Mouse (Mus musculus) CH12F3 (cell line): Measurements from ENCODE around the gene Smoc1.

Experiments used
- in situ Hi-C: fragments of 300-500 bp; cut with MboI; formaldehyde crosslinking; loops from 2 replicates; pipeline ENCODE4 v1.14.3; 2020; ENCODE audit warnings: low sequenced_read_pairs

Smoc1 gene

DNA sequence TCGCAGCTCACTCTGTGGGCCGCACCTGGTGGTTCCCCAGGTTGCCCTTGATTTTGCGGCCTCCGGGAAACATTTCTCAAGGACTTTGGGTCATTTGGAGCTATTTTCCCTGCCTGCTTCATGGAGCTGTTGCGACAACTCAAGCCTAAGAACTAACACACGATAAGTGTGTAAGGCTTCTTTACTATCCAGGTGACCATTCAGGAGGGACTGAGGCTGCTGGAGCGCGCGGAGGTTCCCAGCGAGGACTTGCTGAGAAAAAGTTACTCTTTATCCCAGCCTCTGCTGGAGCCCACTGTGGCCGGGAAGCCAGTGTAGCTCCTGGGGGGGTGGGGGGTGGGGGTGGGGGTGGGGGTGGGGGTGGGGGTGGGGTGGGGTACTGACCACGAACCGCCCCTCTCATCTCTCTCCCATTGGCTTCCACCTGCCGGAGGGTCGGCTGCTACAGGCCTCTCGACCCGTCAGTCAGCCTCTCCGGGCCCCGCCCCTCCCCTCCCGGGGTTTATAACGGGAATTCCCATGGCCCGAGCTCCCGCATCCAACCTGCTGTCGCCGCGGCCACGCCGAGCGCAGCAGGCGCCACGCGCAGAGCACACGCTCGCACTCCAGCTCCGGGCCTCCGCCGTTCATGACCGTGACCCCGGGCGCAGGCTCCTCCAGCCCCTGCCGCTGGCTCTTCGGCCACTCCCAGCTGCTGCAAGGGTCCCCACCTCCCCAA lies at the start of gene Smoc1:
Gene Smoc1, plus strand, starts transcription at position 532 of the 718 bp plus-strand sequence.
- in situ Hi-C loops, result no loop called here

DNA sequence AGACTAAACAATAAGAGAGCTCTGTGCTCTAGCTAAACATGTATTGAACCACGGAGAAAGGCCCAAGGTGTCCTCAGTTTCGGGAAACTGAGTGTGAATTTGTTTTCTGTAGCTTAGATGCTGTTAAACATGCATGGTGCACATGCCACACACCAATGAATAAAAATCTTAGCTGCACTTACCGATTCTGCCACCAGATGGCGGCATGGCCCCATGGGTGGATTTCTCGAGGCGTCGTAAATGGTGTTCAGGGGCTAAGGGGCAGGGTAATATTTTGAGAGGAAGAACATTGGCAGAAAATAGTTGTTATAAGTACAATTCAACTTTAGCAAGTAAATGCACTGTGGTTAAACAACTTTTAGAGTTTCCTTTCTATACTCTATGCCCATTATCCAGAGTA lies 44.3 kb upstream of the Smoc1 start:
- in situ Hi-C loops, result loop anchor here (5.0 to 25.0 kb wide), 3 partner anchors 200 to 805 kb away; partner anchors contain the start of gene Map3k9

DNA sequence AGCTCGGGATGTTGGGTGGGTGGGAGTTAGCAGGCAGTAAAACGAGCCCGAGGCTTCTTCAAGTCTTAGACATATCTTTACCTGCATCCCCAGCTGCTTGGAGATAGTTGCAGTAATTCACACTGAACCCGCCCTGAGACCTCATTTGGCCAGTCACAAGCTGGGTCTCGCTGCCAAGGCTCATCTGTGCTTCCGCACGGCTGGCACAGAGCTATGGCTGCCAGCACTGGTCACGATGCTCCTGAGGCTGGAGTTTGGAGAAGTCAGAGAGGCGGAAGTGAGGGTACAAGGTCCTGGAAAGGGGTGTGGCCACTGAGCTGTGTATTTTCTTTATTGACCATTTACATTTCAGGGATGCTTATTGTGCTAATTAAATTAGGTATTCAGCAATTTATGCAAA lies 42.9 kb upstream of the Smoc1 start:
- in situ Hi-C loops, result loop anchor here (5.0 to 25.0 kb wide), 3 partner anchors 199 to 804 kb away; partner anchors contain the start of gene Map3k9

DNA sequence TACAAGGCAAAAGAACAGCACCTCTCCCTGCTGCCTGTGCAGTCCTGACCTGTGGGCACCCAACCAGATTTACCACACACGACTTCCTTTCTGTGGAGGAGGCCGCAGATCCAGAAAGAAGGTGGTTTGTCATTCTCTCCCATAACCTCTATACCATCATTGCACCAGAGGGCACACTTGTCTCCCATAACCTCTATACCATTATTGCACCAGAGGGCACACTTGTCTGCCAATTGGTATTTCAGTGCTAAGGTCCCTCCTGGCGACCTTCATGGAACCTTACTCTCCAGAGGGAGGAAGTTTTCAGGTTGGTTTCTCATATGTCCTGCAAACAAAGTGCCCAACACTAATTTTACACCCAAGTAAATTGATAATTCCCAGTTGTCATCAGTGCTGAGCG lies 40.0 kb upstream of the Smoc1 start:
- in situ Hi-C loops, result loop anchor here (10.0 to 25.0 kb wide), 2 partner anchors 418 to 801 kb away; partner anchors contain the start of gene Map3k9

DNA sequence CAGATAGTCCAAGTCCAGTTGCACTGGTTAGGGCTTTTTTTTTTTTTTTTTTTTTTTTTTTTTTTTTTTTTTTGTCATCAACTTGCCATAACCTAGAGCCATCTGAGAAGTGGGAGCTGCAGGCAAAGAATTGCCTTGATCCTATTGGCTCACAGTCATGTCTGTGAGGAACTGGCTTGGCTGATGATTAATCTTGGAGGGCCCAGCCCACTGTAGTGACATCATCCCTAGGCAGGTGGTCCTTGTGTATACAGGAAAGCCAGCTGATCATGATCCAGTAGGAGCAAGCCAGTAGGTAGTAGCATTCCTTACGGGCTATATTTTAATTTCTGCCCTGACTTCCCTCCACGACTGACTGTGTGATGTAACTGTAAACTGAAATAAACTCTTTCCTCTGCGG lies 38.3 kb upstream of the Smoc1 start:
- in situ Hi-C loops, result loop anchor here (10.0 to 25.0 kb wide), 2 partner anchors 417 to 799 kb away; partner anchors contain the start of gene Map3k9

DNA sequence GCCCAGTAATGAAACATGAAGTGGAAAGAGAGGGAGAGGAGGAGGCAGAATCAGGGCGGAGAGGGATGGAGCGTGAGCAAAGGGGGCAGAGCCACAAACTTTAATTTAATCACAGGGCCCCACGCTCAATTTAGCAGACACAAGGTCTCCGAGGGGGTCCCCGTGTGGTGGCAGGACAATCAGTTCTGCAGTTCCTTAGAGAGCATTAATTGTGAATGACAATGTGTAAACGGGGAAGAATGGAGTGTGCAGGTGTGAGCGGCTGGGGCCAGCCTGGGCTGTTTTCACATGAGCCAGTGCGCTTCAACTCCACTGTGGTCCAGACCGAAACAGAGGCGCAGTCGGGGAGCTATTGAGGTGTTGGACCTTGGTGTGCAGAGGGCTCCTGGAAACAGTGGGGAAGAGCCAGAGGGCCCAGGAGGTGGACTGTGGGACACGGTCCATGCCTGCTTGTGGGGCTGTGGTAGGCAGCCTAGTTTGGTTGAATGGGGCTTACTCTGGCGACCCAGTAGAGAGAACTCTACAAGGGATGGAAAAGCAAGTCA lies 35.6 kb upstream of the Smoc1 start:
- in situ Hi-C loops, result loop anchor here (25.0 kb wide), 1 partner anchor 796 kb away; the partner anchor contains the start of gene Map3k9

DNA sequence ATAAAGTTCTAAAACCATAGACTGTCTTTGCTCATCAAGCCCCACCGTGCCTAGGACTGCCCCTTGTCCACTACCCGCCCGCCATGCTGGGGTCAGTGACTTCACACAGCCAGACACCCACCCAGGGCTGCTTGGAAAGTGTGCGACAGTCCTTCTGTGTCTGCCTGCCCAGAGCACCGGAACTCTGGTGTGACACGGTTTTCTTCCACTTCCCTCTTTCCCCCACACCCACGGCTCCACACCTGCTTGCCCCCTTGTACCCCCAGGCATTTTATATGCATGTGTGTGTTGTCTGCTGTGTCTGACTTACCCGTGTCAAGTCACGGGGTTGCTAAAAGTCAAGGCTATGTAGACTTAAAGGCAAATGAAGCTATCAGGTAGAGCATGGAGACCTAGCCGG lies 34.8 kb upstream of the Smoc1 start:
- in situ Hi-C loops, result loop anchor here (25.0 kb wide), 1 partner anchor 795 kb away; the partner anchor contains the start of gene Map3k9

DNA sequence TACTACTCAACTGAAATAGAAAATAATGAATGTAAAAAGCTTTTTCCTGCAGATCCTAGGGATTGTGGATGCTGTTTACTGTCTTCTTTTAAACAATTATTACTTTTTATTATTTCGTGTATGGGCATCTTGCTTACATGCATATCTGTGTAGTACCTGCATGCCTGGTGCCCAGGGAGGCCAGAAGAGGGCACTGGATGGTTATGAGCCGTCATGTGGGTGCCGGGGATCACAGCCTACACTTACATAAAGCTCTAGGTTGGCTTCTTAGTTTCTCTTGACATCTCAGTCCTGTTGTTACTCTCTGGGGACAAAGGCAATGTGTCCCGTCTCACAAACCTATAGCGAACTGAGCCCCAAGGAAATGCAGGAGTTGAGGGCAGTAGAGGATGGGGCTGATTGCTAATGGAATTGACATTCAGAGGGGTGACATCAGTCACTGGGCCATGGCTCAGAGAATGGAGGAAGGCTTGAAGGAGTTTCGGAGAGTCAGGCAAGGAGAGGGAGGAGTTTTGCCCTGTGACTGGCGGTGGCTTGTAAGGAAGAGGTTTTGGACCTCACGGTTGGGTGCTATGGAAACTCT lies 34.0 kb upstream of the Smoc1 start:
- in situ Hi-C loops, result loop anchor here (25.0 kb wide), 1 partner anchor 795 kb away; the partner anchor contains the start of gene Map3k9

DNA sequence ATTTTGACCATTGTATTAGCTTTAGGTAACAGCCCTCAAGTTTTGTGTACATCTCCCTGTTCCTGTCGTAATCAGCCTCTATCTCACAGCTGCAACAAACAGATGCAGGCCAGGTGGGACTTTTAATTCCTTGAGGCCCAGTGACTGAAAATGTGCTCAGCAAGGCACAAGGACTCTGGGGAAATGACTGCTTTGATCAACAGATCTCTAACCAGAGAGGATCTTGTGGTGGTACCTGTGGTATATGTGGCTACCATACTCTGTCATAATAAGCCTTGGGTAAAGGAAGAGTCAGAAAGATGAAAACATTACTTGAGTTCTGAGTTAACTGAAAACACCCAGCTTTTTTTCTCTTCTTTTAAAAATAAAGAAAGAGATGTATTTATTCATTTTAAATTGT lies 32.8 kb upstream of the Smoc1 start:
- in situ Hi-C loops, result loop anchor here (25.0 kb wide), 1 partner anchor 794 kb away; the partner anchor contains the start of gene Map3k9

DNA sequence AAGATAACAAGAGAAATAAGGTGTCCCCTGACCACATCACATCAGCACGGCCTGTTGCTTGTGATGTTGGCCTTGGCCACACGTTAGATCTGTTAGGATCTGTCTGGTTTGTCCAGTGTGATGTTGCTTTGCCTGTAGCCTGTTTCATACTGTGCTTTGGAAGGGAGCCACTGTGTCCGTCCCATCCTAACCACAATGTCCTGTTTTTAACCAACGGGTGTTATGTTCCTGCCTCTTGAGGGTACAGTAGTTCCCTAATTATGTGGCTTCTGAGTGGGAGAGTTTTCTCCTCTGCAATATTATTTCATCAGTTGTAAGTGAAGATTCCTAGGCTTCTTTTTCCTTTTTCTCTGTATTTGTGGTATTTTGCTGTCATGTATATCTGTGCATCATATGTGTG lies 31.3 kb upstream of the Smoc1 start:
- in situ Hi-C loops, result loop anchor here (25.0 kb wide), 1 partner anchor 792 kb away; the partner anchor contains the start of gene Map3k9

DNA sequence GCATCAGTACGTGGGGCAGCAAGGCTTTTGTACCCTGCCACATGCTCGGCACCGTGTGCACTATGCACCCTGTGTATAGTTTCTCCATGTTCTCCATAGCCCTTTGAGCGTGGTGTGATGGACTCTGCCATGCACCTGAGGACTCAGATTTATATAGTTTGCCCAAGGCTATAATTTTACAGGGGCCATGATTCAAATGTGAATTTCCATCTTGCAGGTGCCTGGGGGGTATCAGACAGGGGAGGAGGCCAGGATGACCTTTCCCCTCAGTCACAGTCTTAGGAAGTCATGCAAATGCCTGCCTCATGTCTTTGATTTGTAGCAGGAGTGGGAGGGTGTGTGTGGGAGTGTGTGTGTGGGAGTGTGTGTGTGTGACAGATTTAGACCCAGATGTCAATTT lies 29.0 kb upstream of the Smoc1 start:
- in situ Hi-C loops, result loop anchor here (25.0 kb wide), 1 partner anchor 790 kb away; the partner anchor contains the start of gene Map3k9

DNA sequence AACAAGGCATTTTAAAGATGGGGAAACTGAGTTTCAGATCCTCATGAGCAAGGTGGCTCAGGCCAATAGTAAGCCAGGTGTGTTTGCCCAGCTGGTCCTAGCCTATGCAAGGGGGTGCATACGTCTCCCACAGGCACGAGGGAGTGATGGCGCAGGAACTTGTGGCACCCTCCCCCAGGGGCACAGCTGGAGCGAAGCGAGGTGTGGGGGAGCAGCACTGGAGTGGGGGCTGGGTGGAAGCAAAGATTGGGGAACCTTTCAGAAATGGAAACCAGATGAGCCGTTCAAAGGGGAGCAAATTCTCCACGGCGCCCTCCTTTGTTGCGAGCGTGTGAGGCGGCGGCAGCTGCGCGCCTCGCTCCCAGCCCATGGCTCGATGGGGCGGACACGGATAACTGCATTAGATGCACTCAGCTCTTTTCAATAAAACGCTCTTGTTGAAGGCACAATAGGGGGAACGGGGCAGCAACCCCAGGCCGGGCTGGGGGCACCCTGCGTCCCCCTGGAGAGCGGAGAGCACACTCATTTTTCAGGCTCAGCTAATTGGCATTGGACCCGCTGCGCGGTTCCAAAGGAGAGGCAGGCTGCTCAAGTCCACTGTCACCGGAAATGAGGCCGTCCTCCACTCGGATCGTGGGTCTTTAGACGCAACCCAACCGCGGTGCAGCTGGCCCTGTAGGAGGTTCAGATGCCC lies 27.9 kb upstream of the Smoc1 start:
- in situ Hi-C loops, result loop anchor here (25.0 kb wide), 1 partner anchor 789 kb away; the partner anchor contains the start of gene Map3k9

DNA sequence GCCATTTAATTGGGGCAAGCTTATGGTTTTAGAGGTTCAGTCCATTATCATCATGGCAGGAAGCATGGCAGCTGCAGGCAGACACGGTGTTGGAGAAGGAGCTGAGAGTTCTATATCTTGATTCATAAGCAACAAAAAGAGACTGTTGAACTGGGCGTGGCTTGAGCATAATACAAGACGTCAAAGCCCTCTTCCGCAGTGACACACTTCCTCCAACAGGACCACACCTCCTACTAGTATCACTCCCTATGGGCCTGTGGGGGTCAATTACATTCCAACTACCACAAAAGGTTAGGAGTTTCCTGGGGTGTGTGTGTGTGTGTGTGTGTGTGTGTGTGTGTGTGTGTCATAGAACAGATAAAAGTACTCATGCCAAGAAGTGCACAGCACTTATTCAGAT lies 25.7 kb upstream of the Smoc1 start:
- in situ Hi-C loops, result no loop called here

DNA sequence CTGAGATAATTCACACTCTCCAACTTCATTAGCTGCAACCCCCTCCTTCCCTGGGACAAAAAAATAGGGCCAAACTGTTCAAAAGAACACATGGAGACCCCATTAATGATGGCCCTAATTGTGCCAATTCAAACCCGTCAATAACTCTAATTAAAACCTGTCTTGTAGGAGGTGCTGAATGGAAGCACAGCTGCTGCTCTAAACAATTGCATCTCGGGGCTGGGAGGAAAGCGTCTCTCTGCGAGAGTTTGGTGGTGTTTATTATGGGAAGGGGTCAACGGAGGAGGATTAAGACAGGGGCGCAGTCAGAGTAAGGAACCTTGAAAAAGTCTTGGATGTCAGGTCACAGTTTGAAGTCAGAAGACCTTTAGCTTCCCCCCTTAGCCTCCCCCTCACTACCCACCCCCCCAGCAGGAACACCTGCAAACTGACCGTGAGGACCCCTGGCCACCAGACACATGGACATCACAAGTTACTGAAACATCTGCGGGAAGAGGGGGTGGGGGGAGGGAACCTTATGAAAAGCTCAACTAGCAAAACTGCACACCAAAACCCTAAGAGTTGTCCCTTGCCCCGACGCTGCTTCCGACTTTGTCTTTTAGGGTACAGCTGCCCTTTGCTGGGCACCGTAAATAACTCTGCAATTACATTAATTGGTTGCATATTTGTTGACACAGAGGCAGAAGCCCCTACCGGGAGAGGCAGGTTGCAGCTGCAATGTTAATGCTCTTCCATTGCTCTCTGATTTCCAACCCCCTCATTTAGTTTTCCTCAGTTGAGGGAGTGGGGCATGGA lies 23.6 kb upstream of the Smoc1 start:
- in situ Hi-C loops, result no loop called here

DNA sequence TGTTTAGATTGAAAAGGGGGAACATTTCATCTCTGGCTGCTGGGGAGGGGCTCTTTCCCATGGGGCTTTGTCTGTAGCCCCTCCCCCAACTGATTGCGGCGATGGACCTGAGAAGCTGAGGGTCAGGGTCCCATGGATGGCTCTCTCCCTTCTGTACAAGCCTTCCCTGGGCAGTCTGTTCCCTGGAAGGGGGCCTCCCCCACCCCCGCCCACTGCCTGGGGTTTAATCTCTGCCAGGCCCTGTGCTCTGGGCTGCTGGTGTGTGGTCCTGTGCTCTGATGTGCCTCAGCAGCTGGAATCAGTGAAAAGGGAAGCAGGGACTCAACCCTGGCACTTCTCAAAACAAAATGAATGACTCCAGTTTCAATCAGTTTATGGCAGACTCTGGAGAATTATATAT lies 16.8 kb upstream of the Smoc1 start:
- in situ Hi-C loops, result no loop called here

DNA sequence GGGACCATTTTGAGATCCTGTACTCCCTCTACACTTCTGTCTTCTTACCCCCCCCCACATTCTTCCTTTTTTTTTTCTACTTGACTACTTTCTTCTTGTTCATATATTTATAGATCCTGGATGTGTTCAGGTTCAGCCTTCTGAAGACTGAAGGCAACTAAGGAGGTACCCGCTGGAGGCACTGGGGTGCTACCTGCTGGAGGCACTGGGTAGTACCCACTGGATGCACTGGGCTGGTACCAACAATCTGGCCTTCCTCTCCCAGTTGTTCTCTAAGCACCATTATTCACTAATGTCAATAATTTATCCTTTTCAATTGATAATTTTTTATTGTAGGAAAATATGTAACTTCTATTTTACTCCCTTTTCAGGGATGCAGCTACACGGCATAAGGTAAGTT lies 14.6 kb upstream of the Smoc1 start:
- in situ Hi-C loops, result no loop called here

DNA sequence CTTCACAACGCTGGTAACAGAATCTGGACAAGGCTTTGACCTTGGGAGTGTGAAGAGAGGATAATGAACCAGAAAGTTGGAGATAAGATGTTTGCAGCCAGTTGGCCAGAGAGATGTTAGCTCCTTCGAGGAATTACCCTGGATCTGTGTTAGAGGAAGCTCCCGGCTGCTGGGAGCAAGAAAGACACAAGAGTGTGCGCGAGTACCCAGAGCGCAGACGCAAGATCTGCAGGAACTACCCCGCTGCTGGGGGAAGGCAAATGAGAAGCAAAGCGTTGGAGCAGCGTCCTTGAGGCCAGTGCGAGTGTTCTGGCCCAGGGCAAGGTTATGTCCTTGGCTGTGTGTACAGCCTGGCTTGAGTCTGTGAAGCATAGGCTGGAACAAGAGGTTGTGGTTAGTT lies 13.1 kb upstream of the Smoc1 start:
- in situ Hi-C loops, result no loop called here

DNA sequence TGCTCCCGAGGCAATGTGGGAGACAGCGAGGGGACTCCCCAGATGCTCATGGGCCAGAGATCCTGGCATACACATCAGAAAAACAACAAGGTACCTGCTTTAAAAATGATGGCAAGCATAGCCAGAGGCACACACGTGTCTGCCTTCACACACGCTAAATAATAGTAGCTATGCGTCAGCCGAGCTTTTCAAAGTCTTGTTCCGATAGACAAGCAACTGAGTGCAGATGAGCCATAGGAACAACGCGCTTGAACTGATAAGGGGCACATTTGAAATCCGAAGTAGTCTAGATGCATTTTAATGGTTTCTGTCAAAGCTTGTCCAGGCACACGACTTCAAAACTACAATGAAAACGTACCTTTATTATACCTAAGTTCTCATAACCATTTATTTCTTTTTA lies 9.0 kb upstream of the Smoc1 start:
- in situ Hi-C loops, result no loop called here

DNA sequence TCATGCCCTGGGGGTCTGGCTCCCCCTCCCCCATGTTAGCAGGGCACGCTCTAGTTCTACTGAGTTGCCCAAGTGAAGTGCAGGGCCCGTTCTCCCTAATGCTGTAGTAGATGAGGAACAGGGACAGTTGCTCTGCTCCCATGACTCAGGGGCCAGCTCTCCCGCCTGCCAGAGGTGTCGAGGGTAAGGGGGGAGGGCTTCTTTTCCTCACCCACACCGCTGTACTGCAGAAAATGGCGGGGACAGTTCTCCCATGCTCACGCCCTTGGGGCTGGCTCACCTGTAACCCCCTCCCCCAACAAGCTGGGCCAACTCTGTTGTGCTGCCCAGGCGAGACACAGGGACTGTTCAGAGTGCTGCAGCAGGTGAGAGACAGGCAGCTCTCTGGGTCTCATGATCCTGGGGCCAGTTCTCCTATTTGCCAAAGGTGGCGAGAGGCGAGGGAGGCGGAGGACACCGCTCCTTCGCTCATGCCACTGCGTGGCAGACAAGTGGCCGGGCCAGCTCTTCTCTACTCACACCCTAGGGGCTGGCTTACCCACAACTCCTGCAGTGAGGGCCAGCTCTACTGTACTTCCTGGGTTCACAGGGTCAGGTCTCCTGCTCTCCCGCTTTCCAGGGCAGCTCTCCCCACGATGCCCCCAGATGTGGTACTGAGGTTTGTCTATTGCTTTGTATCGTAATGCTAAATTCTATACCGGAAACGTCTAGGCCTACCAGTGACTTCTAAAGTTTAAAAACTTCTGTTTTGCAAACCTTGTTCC lies 7.9 kb upstream of the Smoc1 start:
- in situ Hi-C loops, result no loop called here
